Mouse (Mus musculus) liver, postnatal 0 days (tissue): Measurements from ENCODE around the gene Zfp618. TPM values are rescaled to one million over a fixed set of nuclear protein-coding genes. Genes with fewer than 3 reads are reported as not detected.

Source experiments
- ATAC-seq: fragments of 200-750 bp; cut with Nextera tagmentation; 2 replicates; pipeline ENCODE4 v1.8.0; 2017; ENCODE audit warnings: mild to moderate bottlenecking, moderate library complexity
- DNase-seq: peaks from one replicate; pipeline ENCODE4 v3.0.0-alpha.2; 2016
- H3K27ac ChIP-seq: fragments of 300-500 bp; sonication (generic); 2 replicates; pipeline ENCODE4 v1.5.1; 2014; ENCODE audit warnings: antibody characterized with exemption, moderate library complexity, mild to moderate bottlenecking, low read depth
- H3K27me3 ChIP-seq: fragments of 300-500 bp; sonication (generic); 2 replicates; pipeline ENCODE4 v1.6.1; 2014; ENCODE audit warnings: low read length, control low read depth, mixed read lengths; ENCODE audit not compliant: insufficient read depth
- H3K36me3 ChIP-seq: fragments of 300-500 bp; sonication (generic); replicated peaks from 2 replicates; pipeline ENCODE4 v1.6.1; 2014; ENCODE audit warnings: mild to moderate bottlenecking, control low read depth, low read length, moderate library complexity, mixed read lengths; ENCODE audit not compliant: insufficient read depth
- H3K4me1 ChIP-seq: fragments of 300-500 bp; sonication (generic); 2 replicates; pipeline ENCODE4 v1.6.1; 2014; ENCODE audit warnings: antibody characterized with exemption, mild to moderate bottlenecking, control low read depth; ENCODE audit not compliant: insufficient read depth
- H3K4me2 ChIP-seq: fragments of 300-500 bp; sonication (generic); 2 replicates; pipeline ENCODE4 v1.6.1; 2014; ENCODE audit warnings: low read depth, mild to moderate bottlenecking, low read length, moderate library complexity, mixed read lengths
- H3K4me3 ChIP-seq: fragments of 300-500 bp; sonication (generic); 2 replicates; pipeline ENCODE4 v1.5.1; 2014; ENCODE audit warnings: low read depth, low read length
- H3K9ac ChIP-seq: fragments of 300-500 bp; sonication (generic); replicated peaks from 2 replicates; pipeline ENCODE4 v1.6.1; 2014; ENCODE audit warnings: mild to moderate bottlenecking, moderate library complexity
- H3K9me3 ChIP-seq: fragments of 300-500 bp; sonication (generic); 2 replicates; pipeline ENCODE4 v1.6.1; 2016; ENCODE audit warnings: mild to moderate bottlenecking, control low read depth, low read length, mixed read lengths
- CTCF ChIP-seq: sonication (generic); IDR thresholded peaks from 2 replicates; pipeline ENCODE4 v1.5.1; 2016; ENCODE audit warnings: antibody characterized with exemption, low read depth
- EP300 ChIP-seq: IDR thresholded peaks from 2 replicates; pipeline ENCODE4 v1.6.1; 2016; ENCODE audit warnings: antibody characterized with exemption, low read depth, mild to moderate bottlenecking
- WGBS: fragments of 180-500 bp; shearing (Covaris S2); extraction: QIAGEN DNeasy Blood & Tissue Kit; methylation state at CpG from one replicate; pipeline ENCODE4 v1.1.7; 2014; ENCODE audit not compliant: insufficient replicate concordance; 5-methylcytosine and 5-hydroxymethylcytosine counted together
- polyA plus RNA-seq: library from polyadenylated mRNA; unstranded; fragments of >200 nt; fragmentation: Nextera tagmentation; extraction: Ambion mirVana; gene quantifications from 2 replicates; pipeline ENCODE4 v1.2.1, GENCODE M21; 2015

Zfp618 gene
- polyA plus RNA-seq, 1 experiment from 2014 or later = 4.5 TPM

- ATAC-seq (no peak), DNase-seq (no peak)
- Histone ChIP-seq H3K27ac (no peak overlapping the region), H3K4me1 (no peaks in the 10 kb centered on the region), H3K9ac (no peak overlapping the region), H3K4me3 (no peak overlapping the region), H3K36me3 (no peaks in the 10 kb centered on the region), H3K9me3 (no peaks in the 10 kb centered on the region), H3K27me3 (no peaks in the 10 kb centered on the region), H3K4me2 (0 out of 2 replicates have a peak overlapping the region, but pooled peaks have one; percentile 47)
- TF ChIP-seq EP300 = no peak
- TF ChIP-seq CTCF = no peak
- 28% methylated on average over 24 of the region's 24 CpGs for WGBS
Measured at GRCm38 (mm10) chr4:63171122-63171521, 205.7 kb downstream of the Zfp618 start.

- H3K36me3 ChIP-seq = no peaks in the 10 kb centered on the region
- H3K4me3 ChIP-seq = no peak within 1 kb of the TSS
- H3K9ac ChIP-seq = no peak within 1 kb of the TSS
- 56% methylated on average over 4 of the region's 4 CpGs for WGBS
- H3K9me3 ChIP-seq = no peaks in the 10 kb centered on the region
- H3K27ac ChIP-seq = peak within 1 kb of the TSS; percentile 66; the same call in 1 of the 2 replicates
- peak; percentile 29 for DNase-seq
- H3K4me1 ChIP-seq = no peaks in the 10 kb centered on the region
- peak; percentile 98 for ATAC-seq
- 0 out of 2 replicates have a peak within 1 kb of the TSS, but pooled peaks have one; percentile 47 for H3K4me2 ChIP-seq
- TF ChIP-seq EP300 (no peak), CTCF (no peak)
- H3K27me3 ChIP-seq = no peaks in the 10 kb centered on the region
Measured at GRCm38 (mm10) chr4:63171969-63172685, 206.8 kb downstream of the Zfp618 start, which contains the start of gene Kif12. Gene Kif12 (minus strand): TSS chr4:63172131.

DNA sequence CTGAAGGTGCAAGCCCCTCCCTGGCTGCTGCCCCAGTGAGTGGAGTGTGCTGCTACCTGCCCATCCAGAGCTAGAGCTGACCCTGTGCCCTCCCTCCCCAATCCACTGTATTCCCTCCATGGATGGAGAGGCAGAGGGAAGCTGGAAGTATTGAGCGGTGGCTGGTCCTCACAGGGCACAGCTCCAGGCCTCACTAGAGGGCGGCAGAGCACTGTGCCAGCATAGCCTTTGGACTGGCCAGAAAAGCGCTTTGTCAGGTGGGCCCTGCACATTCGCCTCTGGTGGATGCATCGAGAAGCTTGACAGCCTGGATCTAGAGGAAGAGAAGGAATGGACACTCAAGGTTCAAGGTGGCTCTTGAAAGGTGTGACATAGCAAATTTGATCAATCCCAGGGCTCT is 216.2 kb downstream of the Zfp618 start:
- DNase-seq (peak; percentile 70), ATAC-seq (peak; percentile 59)
- Histone ChIP-seq H3K4me1 (no peaks in the 10 kb centered on the region; the same call in 1 of the 2 replicates), H3K4me2 (no peak overlapping the region), H3K27ac (no peak overlapping the region), H3K9ac (no peak overlapping the region), H3K9me3 (no peaks in the 10 kb centered on the region), H3K27me3 (no peaks in the 10 kb centered on the region), H3K4me3 (no peak overlapping the region), H3K36me3 (no peaks in the 10 kb centered on the region)
- TF ChIP-seq CTCF (peak; percentile 91), EP300 (no peak)
- 7% methylated on average over 5 of the region's 5 CpGs for WGBS

DNA sequence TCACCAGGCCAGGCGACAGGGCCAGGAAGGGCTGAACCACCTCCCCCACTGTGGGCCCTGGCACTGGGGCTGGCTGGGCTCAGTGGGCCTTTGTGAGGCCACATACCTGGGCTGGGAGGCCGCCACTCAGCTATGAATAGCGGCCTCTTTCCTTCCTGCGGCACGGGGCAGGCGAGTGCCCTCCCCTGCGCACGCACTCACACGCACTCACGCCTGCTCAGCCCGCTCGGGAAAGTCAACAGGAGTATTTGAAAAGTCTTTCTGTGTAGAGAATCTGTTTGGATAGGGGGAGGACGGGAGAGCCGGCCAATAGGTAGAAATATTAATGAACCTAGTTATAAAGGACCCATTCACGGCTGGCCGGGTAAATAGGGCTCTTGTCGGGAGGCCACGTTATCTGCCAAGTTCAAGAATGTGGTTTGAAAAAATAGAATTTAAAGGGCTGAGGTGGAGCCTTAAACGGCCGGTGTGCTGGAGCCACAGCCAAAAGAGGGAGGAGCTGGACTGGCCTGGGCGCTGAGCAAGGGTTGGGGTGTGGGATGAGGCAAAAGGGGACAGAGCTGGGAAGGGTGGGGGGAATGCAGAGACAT is 221.0 kb downstream of the Zfp618 start:
- Histone ChIP-seq H3K9me3 (no peaks in the 10 kb centered on the region), H3K9ac (peak overlapping the region; percentile 34), H3K4me3 (no peak overlapping the region), H3K4me1 (peaks cover 2% of the 10 kb centered on the region; the same call in 1 of the 2 replicates), H3K4me2 (peak overlapping the region; percentile 48), H3K27ac (peak overlapping the region; percentile 79), H3K36me3 (no peaks in the 10 kb centered on the region), H3K27me3 (no peaks in the 10 kb centered on the region)
- ATAC-seq (peak; percentile 89), DNase-seq (peak; percentile 55)
- 53% methylated on average over 21 of the region's 21 CpGs for WGBS
- TF ChIP-seq CTCF = no peak
- no peak for TF ChIP-seq EP300

Other genes with a start within 250 kb of the Zfp618 start
- gene Ambp, start 189.2 kb downstream of the Zfp618 start, polyA plus RNA-seq = 2,449 and 2,507 TPM in 2 replicates
- gene Kif12, start 206.6 kb downstream of the Zfp618 start, polyA plus RNA-seq = 0.40 and 0.59 TPM in 2 replicates
- gene Col27a1, start 248.4 kb downstream of the Zfp618 start, polyA plus RNA-seq = 2.1 and 2.8 TPM in 2 replicates